Mouse (Mus musculus) right cerebral cortex, postnatal 14 days (tissue): ENCODE data around the gene Vmn2r96.
"Not testable (repeated sequence)": the region's sequence is repeated elsewhere in the genome, so short reads cannot be mapped to it uniquely, and the experiment has no call there.

Source experiments
- DNase-seq: peaks from one replicate; pipeline ENCODE4 v3.0.0; 2022

Vmn2r96 gene

DNA sequence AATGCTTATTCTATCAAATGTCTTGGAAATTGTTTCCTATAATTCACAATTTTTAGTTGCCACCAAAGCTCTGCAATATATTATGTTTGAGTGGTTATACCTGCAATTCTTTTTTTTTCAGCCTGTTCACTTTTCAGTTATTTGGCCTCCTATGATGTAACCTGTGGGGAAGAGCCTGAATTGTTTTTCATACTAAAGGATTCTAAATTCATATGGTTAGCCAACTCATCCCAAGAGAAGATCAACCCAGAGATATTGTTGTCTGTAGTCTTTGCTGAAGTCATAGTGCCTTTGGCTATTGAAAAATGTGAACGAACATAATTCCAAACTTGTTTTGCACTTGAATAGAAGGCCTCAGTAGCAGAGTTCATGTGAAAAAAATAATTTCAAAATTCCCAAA lies at the start of gene Vmn2r96:
Gene Vmn2r96, plus strand, starts transcription at position 301 of the 400 bp plus-strand sequence.
- DNase-seq: not testable (repeated sequence)

DNA sequence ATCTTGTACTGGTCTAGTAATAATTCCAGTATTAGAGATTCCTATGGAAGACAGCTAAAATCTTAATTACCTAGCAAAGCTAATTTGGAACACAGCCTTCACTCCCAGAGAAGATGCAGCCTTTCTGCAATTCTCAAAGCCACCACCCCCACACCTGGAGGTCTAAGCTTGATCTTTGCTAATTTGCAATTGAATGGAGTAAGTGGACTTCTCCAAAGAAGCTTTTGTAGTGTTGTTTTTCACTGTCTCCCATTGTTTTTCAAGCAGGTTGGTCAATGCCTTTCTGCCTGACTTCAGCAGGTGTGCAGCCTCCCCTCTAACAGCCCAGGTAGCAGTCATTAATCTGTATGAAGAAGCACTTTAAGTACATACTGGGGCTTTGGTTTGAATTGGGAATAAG lies 49.6 kb upstream of the Vmn2r96 start:
- DNase-seq: no peak

DNA sequence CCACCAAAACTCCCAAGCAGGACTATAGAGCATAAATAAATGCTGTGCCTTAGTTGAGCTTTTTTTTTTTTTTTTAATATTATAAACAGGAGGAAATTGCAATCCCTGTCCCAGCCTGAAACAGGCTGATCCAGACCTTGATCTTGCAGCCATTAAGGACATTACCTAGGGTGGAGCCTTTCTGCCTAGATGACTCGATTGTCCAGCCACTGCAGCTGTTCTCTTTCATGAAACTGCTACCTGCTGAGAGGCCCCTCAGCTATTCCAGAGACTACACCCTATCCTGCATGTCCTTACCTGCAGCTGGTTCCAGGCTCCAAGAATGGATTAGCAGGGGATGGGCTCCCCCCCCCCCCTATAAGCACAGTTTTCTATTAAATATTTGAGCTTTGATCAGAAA lies 49.0 kb upstream of the Vmn2r96 start:
- no peak for DNase-seq

DNA sequence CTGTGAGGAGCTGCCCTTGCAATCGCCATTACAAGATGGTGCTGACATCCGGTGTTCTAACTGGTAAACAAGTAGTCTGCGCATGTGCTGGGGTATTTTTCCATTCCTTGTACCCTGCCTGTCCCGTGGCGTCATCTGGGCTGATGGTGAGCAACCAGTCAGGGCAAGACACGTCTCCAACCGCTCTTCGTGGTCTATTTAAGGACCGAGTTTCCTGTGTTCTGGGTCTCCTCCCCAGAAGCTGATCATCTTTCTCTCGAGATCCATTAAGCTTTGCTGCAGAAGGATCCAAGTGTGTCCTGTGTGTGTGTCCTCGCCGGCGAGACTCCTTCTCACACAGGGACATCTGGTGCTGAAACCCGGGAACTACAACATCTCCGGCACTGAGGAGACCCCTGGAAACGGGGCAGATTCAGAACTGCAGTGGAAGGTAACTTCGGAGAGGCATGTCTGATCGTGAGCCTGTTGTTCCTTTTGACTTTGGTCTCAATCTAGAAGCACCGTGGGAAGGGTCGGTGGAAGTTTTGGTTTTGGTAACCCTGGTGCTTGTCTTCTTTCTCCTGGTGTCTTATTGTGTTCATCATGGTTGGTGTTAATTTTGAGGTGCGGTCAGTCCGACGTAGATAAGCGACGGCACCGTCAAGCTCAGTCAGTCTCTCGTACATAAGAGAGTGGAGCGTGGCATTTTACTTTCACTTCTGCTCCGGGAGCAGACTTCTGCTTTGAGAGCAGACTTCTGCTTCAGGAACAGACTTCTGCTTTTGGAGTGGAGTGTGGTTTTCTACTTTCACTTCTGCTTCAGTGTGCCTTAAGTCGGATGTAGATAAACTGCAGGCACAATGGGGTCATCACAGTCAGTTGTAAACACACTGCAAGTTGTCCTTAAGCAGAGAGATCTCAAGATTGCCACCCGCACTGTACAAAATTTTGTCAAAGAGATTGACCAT lies 14.5 kb upstream of the Vmn2r96 start:
- not testable (repeated sequence) for DNase-seq

DNA sequence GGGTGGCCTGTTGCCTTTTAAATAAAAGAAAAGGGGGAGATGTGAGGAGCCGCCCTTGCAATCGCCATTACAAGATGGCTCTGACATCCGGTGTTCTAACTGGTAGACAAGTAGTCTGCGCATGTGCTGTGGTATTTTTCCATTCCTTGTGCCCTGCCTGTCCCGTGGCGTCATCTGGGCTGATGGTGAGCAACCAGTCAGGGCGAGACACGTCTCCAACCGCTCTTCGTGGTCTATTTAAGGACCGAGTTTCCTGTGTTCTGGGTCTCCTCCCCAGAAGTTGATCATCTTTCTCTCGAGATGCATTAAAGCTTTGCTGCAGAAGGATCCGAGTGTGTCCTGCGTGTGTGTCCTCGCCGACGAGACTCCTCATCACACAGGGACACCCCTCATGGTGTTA lies 6.8 kb upstream of the Vmn2r96 start:
- not testable (repeated sequence) for DNase-seq

DNA sequence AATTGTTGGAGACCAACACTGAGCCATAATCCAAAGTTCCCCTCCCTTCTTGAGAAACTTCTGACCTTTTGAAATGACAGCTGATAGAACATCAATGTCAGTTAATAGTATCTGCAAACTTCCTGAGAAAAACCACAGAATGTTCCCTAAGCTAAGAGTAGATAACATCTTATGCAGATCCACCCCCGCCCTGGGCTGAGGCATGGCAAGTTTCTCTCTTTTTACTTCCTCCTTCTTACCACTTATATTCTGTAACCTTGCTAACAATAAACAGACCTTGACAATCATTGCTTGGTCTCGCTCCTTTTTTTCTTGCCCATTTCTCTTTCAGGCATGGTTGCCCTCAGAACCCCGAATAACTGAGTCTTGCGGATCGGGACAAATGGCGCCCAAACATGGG lies 42.2 kb downstream of the Vmn2r96 start:
- DNase-seq: not testable (repeated sequence)

DNA sequence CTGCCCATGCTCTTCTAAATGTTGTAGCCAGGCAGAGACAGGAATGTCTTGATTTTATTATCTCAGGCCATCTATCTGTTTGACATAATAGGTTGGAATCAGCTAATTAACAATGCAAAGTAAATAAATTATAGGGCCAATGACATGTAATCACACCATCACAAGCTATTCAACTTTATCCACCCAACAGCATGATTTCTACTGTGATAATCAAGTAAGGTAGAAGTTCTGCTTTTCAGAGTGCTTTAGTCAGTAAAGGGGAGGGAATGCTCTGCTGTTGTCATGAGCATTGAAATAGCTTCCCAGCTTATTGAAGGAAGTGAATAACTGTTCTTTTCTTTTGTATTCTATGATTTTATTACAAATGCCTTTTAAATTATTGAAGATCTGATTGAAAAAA lies 53.6 kb downstream of the Vmn2r96 start:
- DNase-seq: no peak
